Mouse (Mus musculus) forebrain, embryonic 11.5 days (tissue): ENCODE data around the gene Tmem208. TPM values are rescaled to one million over a fixed set of nuclear protein-coding genes. Genes with fewer than 3 reads are reported as not detected.

ENCODE experiments used
- ATAC-seq: fragments of 200-750 bp; cut with Nextera tagmentation; replicated peaks from 2 replicates; pipeline ENCODE4 v1.8.0; 2017; ENCODE audit warnings: moderate TSS enrichment; ENCODE audit not compliant: low FRiP score
- DNase-seq: peaks from one replicate; pipeline ENCODE4 v3.0.0-alpha.2; 2017; ENCODE audit warnings: low spot score
- H3K27ac ChIP-seq: fragments of 300-500 bp; sonication (generic); 2 replicates; pipeline ENCODE4 v1.5.1; 2014; ENCODE audit warnings: low read depth, low read length
- H3K27me3 ChIP-seq: fragments of 300-500 bp; sonication (generic); 2 replicates; pipeline ENCODE4 v1.6.1; 2014; ENCODE audit warnings: mild to moderate bottlenecking, low read length, mixed read lengths; ENCODE audit not compliant: control insufficient read depth, insufficient read depth
- H3K36me3 ChIP-seq: fragments of 300-500 bp; sonication (generic); 2 replicates; pipeline ENCODE4 v1.6.1; 2014; ENCODE audit warnings: mild to moderate bottlenecking, low read length, moderate library complexity, mixed read lengths; ENCODE audit not compliant: control insufficient read depth, insufficient read depth
- H3K4me1 ChIP-seq: fragments of 300-500 bp; sonication (generic); replicated peaks from 2 replicates; pipeline ENCODE4 v1.6.1; 2014; ENCODE audit warnings: low read length, mixed read lengths; ENCODE audit not compliant: control insufficient read depth, insufficient read depth
- H3K4me2 ChIP-seq: fragments of 300-500 bp; sonication (generic); 2 replicates; pipeline ENCODE4 v1.6.1; 2014; ENCODE audit warnings: low read depth, mild to moderate bottlenecking, low read length, moderate library complexity, mixed read lengths; ENCODE audit not compliant: severe bottlenecking
- H3K4me3 ChIP-seq: fragments of 300-500 bp; sonication (generic); 2 replicates; pipeline ENCODE4 v1.5.1; 2014; ENCODE audit warnings: low read depth, low read length
- H3K9ac ChIP-seq: fragments of 300-500 bp; sonication (generic); 2 replicates; pipeline ENCODE4 v1.6.1; 2014; ENCODE audit warnings: low read length
- H3K9me3 ChIP-seq: fragments of 300-500 bp; sonication (generic); 2 replicates; pipeline ENCODE4 v1.6.1; 2016; ENCODE audit warnings: low read length, mixed read lengths; ENCODE audit not compliant: control insufficient read depth
- WGBS: fragments of 180-500 bp; shearing (Covaris S2); extraction: QIAGEN DNeasy Blood & Tissue Kit; methylation state at CpG from one replicate; pipeline ENCODE4 v1.1.7; 2014; 5-methylcytosine and 5-hydroxymethylcytosine counted together
- polyA plus RNA-seq: library from polyadenylated mRNA; unstranded; fragments of >200 nt; fragmentation: Nextera tagmentation; extraction: Ambion mirVana; gene quantifications from 2 replicates; pipeline ENCODE4 v1.2.1, GENCODE M21; 2014

Gene Tmem208
- polyA plus RNA-seq, 1 experiment from 2014 or later = 85.0 TPM

DNA sequence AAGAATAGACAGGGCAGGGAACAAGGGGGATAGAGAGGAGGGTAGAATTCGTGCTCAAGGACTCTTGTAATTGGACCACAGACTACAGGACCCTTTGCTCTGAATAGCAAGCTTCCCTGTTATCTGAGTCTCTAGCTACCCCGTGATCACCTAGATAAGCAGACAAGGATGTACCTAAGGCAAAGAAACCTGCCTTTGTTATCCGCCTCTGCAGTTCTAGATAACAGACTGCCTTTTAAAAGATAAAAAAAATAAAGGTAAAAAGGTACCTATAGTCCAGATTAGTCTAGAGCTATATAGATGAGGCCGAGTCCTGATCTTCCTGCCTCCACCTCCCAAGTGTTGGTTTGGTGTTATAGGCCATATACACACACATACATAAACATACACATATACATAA is 16.6 kb downstream of the Tmem208 start:
- DNase-seq (no peak), ATAC-seq (no peak)
- Histone ChIP-seq H3K9ac (no peak overlapping the region), H3K4me2 (no peak overlapping the region), H3K27ac (no peak overlapping the region), H3K36me3 (no peaks in the 10 kb centered on the region), H3K27me3 (no peaks in the 10 kb centered on the region), H3K9me3 (no peaks in the 10 kb centered on the region), H3K4me3 (no peak overlapping the region), H3K4me1 (peaks cover 5% of the 10 kb centered on the region; the same call in 1 of the 2 replicates)
- WGBS = 81% methylated on average over 4 of the region's 4 CpGs

DNA sequence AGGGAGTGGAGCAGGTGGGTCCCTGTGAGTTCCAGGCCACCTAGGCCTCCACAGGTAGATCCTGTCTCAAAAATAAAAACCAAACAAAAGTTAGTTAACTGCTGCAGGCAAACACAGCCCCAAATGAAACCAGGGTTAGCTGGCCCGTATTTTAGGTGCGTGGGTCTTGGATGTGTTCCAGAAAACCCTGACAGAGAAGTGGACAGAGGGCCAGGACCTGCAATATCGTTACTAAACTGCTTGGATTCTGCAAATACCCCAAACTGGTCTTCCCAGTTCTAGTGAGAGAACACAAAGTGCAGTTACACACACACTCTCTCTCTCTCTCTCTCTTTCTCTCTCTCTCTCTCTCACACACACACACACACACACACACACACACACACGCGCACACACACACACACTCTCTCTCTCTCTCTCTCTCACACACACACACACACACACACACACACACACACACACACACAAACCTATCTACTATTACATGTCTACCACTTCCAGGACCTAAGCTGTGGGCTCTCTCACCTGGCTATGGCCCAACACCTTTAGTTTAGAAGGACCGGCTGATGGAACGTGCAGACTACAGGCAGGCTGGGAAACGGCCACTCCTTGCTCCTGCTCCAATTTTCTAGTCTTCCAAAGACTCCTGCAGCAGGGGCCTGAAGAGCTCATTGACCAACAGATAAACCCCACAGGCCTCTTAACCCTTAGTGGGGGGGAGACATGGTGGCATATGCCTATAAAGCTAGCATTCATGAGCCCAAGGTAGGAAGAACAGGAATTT is 17.8 kb downstream of the Tmem208 start:
- Histone ChIP-seq H3K9me3 (no peaks in the 10 kb centered on the region), H3K9ac (no peak overlapping the region), H3K4me1 (peaks cover 8% of the 10 kb centered on the region), H3K27ac (no peak overlapping the region), H3K4me3 (no peak overlapping the region), H3K4me2 (no peak overlapping the region), H3K27me3 (no peaks in the 10 kb centered on the region), H3K36me3 (no peaks in the 10 kb centered on the region)
- 79% methylated on average over 6 of the region's 8 CpGs for WGBS
- ATAC-seq = no peak
- no peak for DNase-seq

DNA sequence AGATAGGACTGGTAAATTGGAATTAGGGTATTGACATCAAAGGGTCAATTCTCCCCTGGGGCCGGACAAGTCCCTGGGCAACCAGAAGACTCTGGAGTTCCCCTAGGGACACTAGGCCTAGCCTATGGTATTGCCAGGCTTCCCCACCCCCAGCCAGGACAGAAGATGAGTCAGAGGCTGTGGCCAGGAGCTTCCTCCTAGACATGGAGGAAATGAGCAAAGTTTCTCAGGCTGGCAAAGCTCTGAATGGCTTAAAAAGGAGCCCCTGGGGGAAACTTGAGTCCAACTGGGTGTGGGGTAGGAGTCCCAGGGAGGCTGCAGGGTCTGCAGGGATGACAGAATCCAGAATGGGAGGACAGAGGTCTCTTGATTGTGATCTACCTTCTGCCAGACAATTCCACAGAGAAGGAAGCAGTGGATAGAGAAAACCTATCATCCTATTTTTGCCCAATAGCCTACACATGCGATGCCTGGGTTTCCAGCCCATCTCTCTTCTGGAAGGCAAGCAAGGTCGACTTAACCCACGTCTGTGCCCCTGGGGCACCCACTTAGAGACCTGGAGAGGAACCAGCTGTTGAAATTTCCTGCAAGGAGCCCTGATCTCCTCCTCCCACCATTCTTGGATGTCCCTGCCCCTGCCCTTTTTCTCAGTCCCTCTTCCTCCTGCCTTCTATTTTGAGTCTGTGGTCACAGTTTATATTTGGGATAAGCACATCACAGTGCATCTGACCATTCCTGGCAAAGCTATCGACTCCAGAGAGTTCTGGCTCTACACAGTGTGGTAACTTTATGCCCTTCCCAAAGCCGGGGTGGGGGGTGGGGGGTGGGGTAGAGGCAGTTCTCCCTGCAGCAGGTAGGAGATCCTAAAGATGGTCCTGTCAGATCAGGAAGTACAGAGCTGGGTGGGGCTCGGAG is 19.2 kb downstream of the Tmem208 start:
- Histone ChIP-seq H3K9ac (no peak overlapping the region), H3K4me1 (peaks cover 8% of the 10 kb centered on the region), H3K36me3 (no peaks in the 10 kb centered on the region), H3K4me3 (no peak overlapping the region), H3K27me3 (no peaks in the 10 kb centered on the region), H3K9me3 (no peaks in the 10 kb centered on the region), H3K4me2 (no peak overlapping the region), H3K27ac (no peak overlapping the region)
- WGBS = 71% methylated on average over 7 of the region's 7 CpGs
- DNase-seq = peak; percentile 40
- no peak for ATAC-seq

DNA sequence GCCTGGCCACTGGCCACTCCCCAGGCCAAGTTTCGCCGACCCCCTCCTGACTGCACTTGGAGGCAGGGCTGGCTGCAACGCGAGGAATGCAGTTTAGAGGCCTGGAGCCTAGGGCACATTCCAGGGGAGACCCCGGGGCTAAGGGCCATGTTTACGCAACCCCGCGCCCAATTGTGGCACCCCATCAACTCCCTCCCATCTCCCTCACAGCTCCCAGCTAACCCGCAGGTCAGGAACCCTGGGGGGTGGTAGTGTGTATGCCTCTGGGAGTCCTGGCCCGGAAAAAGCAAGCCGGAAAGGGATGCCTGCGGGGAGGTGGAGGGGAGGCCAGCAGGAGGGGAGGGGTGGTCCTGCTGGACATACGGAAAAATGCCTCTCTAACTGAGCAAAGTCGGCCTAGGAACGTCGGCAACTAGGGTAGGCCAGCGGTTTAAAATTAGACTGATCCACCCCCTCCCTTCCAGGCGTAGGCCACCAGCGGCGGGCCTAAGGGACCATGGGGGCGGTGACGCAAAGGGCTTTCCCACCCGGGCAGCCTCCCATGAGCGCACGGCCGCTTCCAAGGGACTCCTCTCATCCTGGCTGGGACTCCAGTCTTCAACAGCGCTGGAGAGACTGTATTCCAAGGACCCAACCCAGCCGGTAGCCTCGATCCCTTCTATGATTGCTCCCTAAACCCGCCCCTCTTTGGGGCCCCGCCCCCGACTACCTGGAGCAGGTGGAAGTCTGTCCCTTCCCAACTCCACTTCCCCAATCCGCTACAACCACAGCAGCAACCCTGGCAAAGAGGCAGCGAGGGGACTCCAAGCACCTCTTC is 20.7 kb downstream of the Tmem208 start:
- peak; percentile 76 for DNase-seq
- Histone ChIP-seq H3K9ac (peak overlapping the region; percentile 64), H3K4me2 (peak overlapping the region; percentile 78), H3K9me3 (no peaks in the 10 kb centered on the region), H3K27ac (no peak overlapping the region), H3K4me1 (peaks cover 8% of the 10 kb centered on the region), H3K36me3 (no peaks in the 10 kb centered on the region), H3K4me3 (peak overlapping the region; percentile 63), H3K27me3 (no peaks in the 10 kb centered on the region)
- peak; percentile 11 for ATAC-seq
- 1% methylated on average over 33 of the region's 34 CpGs for WGBS

DNA sequence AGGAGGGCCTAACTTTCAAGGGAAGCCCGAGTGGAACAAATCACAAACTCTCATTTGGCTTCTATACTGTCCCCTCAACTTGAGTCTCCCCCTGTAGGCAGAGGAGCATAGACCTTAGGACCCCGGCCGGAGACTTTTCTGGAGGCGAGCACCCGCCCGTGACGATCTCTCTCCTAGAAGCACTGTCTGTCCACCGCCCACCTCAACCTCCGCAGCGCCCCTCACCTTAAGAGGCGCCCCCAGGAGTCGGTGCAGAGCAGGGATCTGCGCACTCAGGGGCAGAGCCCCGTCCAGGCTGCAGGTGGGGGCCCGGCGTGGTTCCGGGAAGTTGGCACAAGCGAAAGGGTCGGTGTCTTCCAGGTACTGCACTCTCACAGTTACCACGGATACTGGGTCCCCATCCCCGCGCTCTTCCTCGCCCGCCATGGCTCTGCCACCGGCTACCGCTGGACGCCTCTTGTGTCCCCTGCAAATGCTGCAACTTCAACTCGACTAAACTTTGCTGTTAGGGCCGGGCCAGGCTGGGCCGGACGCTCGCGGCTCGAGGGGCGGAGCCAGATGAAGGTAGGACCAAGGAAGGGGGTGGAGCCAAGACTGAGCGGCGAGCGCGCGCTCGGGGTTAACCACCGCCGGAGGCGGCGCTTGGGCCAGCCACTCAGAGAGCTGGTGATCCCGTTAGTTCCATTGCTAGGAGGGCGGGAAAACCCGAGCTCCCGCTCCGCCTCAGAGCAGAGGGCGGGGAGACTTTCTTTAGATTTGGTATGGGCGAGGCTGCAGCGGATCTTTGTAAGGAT is 21.5 kb downstream of the Tmem208 start, which contains the start of gene Fhod1:
TSS of gene Fhod1 (minus strand) at position 526 of the 794 bp plus-strand sequence.
- Histone ChIP-seq H3K4me1 (peaks cover 8% of the 10 kb centered on the region), H3K27ac (peak within 1 kb of the TSS; percentile 59), H3K27me3 (no peaks in the 10 kb centered on the region), H3K4me3 (peak within 1 kb of the TSS; percentile 63), H3K9ac (peak within 1 kb of the TSS; percentile 80), H3K4me2 (peak within 1 kb of the TSS; percentile 78), H3K9me3 (no peaks in the 10 kb centered on the region), H3K36me3 (no peaks in the 10 kb centered on the region)
- WGBS = under 1% methylated on average over 53 of the region's 53 CpGs
- ATAC-seq = peak; percentile 91
- peak; percentile 97 for DNase-seq

DNA sequence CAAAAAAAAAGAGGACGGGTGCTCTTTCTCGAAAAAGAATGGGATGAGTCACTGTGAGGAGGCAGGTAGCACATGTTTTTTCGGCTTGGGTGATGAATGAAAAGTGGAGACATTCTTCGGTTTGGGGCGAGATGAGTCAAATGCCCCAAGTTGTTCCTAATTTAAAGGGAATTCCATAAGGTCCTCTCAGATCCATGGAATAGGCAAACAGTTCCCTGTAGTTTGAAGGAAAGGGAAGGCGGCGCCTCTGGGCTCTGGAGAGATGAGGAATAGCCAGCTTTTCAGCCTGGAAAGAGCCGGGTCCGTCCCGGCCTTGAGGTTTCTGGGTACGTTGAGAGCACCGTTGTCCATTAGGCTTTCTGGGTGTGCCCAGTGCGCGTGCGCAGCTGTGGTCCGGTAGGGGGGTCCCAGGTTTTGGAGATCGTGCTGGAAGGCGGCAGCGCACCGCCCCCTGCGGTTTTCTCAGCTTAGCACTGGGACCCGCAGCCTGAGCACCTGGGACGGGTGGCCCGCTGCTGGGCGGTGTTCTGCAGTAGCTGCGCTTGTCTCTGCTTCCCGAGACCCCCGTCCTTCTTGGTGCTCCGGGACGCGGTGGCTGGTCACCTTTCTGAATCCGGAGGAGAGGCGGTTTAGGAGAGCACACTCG is 22.4 kb downstream of the Tmem208 start, which contains the start of gene Slc9a5:
TSS of gene Slc9a5 (plus strand) at position 394 of the 646 bp plus-strand sequence.
- Histone ChIP-seq H3K36me3 (no peaks in the 10 kb centered on the region), H3K27me3 (no peaks in the 10 kb centered on the region), H3K4me3 (peak within 1 kb of the TSS; percentile 63), H3K9me3 (no peaks in the 10 kb centered on the region), H3K4me1 (peaks cover 8% of the 10 kb centered on the region), H3K4me2 (peak within 1 kb of the TSS; percentile 78), H3K9ac (peak within 1 kb of the TSS; percentile 80), H3K27ac (peak within 1 kb of the TSS; percentile 59)
- ATAC-seq (peak; percentile 37), DNase-seq (peak; percentile 91)
- under 1% methylated on average over 34 of the region's 34 CpGs for WGBS

DNA sequence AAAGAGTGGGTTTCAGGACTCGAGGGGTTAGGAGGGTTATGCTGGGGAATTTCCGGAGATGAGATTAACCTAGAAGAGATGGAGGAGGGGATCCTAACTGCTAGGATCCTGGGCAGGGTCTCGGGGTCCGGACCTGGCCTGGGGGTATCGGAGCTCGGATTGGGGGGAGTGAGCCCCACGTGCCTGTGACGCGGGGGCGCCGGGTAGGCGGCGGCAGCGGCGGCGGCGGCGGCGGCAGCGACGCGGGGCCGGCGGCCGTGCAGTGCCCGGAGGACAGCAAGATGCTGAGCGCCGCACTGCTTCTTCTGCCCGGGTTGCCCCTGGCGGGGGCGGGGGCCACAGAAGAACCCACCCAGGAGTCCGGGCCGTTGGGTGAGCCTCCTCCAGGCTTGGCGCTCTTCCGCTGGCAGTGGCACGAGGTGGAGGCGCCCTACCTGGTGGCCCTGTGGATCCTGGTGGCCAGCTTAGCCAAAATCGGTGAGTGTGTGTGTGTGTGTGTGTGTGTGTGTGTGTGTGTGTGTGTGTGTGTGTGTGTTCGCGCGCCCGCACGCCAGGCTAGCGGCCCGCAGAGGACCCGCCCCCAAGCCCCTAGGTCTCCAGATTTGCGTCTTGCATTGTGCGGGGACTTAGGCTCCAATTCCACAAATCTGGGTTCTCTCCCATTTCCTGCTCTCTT is 23.1 kb downstream of the Tmem208 start:
- WGBS = under 1% methylated on average over 31 of the region's 48 CpGs

More for the DNA sequence above, 23.1 kb downstream of the Tmem208 start:
- peak; percentile 26 for ATAC-seq
- H3K4me1 ChIP-seq = peaks cover 8% of the 10 kb centered on the region
- H3K36me3 ChIP-seq = no peaks in the 10 kb centered on the region
- H3K9ac ChIP-seq = peak overlapping the region; percentile 80
- no peaks in the 10 kb centered on the region for H3K27me3 ChIP-seq
- H3K9me3 ChIP-seq = no peaks in the 10 kb centered on the region
- peak overlapping the region; percentile 78 for H3K4me2 ChIP-seq
- peak; percentile 81 for DNase-seq
- peak overlapping the region; percentile 63 for H3K4me3 ChIP-seq
- no peak overlapping the region for H3K27ac ChIP-seq
